Mouse (Mus musculus): ENCODE results near the gene Rtbdn.

DNA sequence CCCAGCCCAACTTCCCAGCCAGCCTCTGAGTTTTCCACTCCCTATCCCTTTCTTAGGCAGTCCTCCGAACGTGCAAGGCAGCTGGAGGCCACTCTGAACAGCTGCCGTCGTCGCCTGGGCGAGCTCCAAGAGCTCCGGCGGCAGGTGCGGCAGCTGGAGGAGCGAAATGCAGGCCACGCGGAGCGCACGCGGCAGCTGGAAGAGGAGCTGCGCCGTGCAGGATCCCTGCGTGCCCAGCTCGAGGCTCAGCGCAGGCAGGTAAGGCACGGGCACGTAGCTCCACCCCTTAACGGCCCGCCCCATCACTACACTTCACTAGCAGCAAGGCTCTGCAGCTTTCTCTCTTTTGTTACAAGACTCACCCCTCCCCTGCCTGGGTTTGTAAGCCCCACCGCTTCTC lies 48.9 kb downstream of the Rtbdn start:
- no peak for TF ChIP-seq CTCF (IDR thresholded peaks at IDR 0.05; ENCODE audit: low read depth, low read length)
- TF ChIP-seq POLR2A (IDR thresholded peaks at IDR 0.05; ENCODE audit: insufficient read depth, low read length) = no peak

Data from ES-Bruce4 (cell line).